Mouse (Mus musculus): Measurements from ENCODE around the gene Zpbp2. TPM values are rescaled to one million over a fixed set of nuclear protein-coding genes. Genes with fewer than 3 reads are reported as not detected.

Gene Zpbp2
- polyA plus RNA-seq, 1 experiment from 2014 or later, result 0.57 TPM

DNA sequence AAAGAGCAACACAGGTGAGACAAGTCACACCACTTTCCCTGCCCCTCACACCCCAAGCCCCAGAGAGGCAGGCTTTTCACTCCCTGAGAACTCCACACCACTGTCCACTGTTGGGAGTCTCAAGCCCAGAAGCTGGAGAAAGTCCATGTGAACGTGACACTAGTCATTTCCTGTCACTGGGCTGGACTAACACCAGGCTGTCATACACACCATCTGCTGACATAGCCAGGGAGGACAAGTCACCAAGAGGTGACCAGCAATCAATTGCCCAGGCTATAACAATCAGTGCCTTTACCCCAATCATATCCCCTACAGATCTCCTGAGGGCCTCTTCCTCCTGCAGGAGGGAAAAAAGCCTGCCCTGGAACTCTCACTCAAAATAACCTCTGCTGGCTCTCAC is 33.2 kb downstream of the Zpbp2 start:
- Histone ChIP-seq H3K9ac (no peak overlapping the region), H3K27ac (ENCODE audit: low read depth) (no peak overlapping the region), H3K36me3 (ENCODE audit: insufficient read depth) (peaks cover 30% of the 10 kb centered on the region), H3K9me3 (ENCODE audit: low read depth, low read length) (no peaks in the 10 kb centered on the region), H3K27me3 (ENCODE audit: insufficient read depth, low read length) (no peaks in the 10 kb centered on the region), H3K4me3 (ENCODE audit: low read depth, low read length) (no peak overlapping the region), H3K4me1 (ENCODE audit: insufficient read depth) (peaks cover 6% of the 10 kb centered on the region), H3K4me2 (no peak overlapping the region)
- DNase-seq (no peak), ATAC-seq (ENCODE audit: insufficient read depth) (no peak)
- WGBS, result 53% methylated on average over 1 of the region's 1 CpGs
- no peak for TF ChIP-seq CTCF (IDR thresholded peaks at IDR 0.05; ENCODE audit: low read depth)

DNA sequence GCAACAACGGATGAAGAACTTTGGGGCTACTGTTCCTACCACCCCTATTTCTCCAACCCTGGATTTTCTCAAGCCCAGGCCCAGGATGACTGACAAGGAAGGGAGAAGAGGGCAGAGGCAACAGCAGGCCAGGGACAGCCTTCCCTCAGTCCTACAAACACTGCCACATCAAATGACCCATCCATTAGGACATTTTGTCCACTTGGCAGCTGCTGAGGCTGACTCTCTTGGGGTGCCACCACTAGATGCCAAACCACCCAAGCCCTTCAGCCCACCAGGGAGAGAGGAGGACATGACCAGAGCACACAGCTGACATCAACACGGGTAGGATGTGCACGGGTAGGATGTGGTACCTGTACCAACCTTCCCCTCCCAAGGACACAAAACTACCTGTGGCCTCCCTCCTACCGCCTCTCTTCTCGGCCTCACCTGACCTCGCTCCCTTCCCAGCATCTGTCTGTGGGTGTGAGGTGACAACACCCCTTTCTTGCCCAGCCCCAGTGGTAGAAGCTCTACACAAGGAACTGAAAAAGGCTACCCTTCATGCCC is 33.8 kb downstream of the Zpbp2 start:
- no peak overlapping the region for H3K4me3 ChIP-seq (ENCODE audit: low read depth, low read length)
- H3K9ac ChIP-seq, result no peak overlapping the region
- 83% methylated on average over 6 of the region's 6 CpGs for WGBS

DNA sequence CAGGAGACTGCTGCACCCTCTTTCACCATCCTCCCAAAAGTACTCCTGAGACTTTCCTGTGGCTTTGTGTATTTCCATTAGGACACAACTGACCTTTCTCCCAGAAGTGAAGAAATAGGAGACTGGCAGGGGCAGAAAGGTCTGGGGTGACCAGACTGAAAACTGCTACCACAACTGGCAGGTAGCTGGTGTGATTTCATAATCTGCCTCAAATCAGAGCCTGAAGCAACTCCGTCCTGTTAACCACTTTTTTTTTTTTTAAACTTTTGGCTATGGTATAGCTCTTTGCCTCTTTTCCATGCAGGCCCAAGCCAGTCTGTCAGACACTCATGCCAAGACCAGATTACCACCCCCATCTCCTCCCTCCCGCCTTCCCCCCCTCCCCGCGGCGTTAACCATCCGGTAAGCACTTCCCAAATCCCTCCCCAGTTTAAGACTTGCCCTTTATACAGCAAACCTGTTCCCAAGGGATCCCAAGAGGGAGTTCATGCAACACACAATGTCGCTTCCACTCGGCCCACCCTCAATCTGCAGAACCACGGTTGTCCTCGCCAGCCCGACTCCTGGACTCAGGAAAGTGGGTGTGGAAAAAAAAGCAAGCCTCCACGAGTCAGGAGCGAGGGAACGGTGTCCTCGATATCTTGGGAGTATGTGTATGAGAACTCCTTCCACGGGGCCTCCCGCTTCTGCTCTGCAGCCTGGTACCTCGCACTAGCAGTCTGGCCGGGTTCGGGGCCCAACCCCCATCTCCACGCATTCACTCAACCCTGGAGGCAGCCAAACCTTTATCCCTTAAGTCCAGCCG is 35.4 kb downstream of the Zpbp2 start:
- DNase-seq, result no peak
- peak; percentile 28; the same call in 1 of the 2 replicates for ATAC-seq (ENCODE audit: insufficient read depth)

More for the DNA sequence above, 33.8 kb downstream of the Zpbp2 start:
- Histone ChIP-seq H3K27ac (ENCODE audit: low read depth) (no peak overlapping the region), H3K36me3 (ENCODE audit: insufficient read depth) (peaks cover 30% of the 10 kb centered on the region), H3K9me3 (ENCODE audit: low read depth, low read length) (no peaks in the 10 kb centered on the region), H3K4me1 (ENCODE audit: insufficient read depth) (peaks cover 6% of the 10 kb centered on the region), H3K27me3 (ENCODE audit: insufficient read depth, low read length) (no peaks in the 10 kb centered on the region), H3K4me2 (peak overlapping the region; percentile 86; the same call in 1 of the 2 replicates)
- ATAC-seq (ENCODE audit: insufficient read depth), result no peak
- DNase-seq, result no peak
- TF ChIP-seq CTCF (IDR thresholded peaks at IDR 0.05; ENCODE audit: low read depth), result no peak

DNA sequence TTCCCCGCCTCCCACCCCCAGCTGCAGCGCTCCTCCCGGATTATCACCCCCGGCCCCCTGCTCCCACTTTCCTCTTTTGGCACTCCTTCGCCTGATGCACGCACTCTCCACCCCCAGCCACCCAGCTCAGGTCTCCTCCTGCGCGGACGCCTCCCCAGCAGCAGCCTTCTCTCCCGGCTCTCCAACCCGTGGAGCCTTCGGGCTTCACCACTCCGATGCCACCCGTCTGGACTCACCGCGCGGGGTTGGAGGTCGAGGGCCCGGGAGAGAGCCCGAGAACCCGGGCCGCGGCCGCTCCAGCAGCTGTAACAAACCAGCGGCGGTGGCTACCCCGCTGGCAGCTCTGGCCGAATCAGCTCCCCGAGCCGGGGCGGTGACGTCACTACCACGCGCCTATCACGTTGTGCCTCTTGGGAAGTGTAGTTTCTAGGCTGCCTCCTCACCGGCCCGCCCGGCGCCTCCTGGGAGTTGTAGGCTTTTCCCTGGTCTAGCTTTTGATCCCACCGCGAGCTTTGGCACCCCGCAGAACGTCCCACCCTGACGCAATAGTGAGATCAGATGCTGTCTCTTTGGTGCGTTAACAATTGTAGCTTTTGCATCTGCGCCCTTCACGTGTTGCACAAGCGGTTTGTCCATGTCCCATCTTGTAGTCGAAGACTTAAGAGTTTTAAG is 36.1 kb downstream of the Zpbp2 start, which contains the start of gene Ormdl3:
TSS of gene Ormdl3 (minus strand) at position 477 of the 672 bp plus-strand sequence.
- under 1% methylated on average over 49 of the region's 49 CpGs for WGBS
- peak; percentile 92 for ATAC-seq (ENCODE audit: insufficient read depth)
- peak within 1 kb of the TSS; percentile 91 for H3K4me3 ChIP-seq (ENCODE audit: low read depth, low read length)

More for the DNA sequence above, 35.4 kb downstream of the Zpbp2 start:
- Histone ChIP-seq H3K4me3 (ENCODE audit: low read depth, low read length) (peak overlapping the region; percentile 91), H3K27me3 (ENCODE audit: insufficient read depth, low read length) (no peaks in the 10 kb centered on the region), H3K9ac (peak overlapping the region; percentile 82), H3K36me3 (ENCODE audit: insufficient read depth) (peaks cover 27% of the 10 kb centered on the region), H3K9me3 (ENCODE audit: low read depth, low read length) (no peaks in the 10 kb centered on the region), H3K27ac (ENCODE audit: low read depth) (peak overlapping the region; percentile 89), H3K4me1 (ENCODE audit: insufficient read depth) (peaks cover 9% of the 10 kb centered on the region), H3K4me2 (peak overlapping the region; percentile 86)
- no peak for TF ChIP-seq CTCF (IDR thresholded peaks at IDR 0.05; ENCODE audit: low read depth)
- WGBS, result 1% methylated on average over 22 of the region's 22 CpGs

DNA sequence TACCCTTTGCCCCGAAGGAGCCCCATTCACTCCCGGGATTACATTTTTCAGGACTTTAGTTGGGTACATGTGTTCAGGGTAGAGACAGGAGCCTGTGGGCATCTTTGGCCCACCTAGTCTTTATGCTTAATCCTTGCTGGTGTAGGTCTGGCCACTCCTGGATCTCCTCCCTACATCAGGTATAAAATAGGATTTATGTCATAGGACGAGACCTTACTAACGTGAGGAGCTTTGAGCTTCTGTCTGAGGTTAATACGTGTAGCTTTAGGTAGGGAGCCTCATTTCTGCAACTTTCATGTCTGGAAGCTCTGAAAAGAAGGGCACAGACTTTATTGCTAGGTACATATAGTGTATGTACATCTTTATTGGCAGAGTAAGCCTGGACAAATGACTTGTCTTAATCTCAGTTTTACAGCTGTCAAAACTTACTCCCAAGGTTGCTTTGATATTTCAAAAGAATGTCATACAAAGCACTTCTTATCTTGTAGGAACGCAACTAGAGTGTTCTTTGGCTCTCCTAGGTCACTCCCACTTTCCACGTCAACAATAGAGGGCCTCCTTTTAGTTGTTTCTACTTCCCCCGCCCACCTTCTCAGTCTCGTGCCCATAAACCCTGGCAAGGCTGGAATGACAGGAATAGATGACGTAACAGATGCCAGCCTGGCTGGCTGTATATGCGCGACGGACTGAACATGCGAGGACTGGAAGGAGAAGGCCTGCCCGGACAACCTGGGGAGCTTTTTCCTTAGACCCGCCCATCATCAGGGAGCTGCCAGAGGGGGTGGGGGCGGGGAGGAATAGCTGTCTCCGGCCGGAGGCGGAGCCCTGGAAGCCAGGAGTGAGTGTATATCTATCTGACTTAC is 37.0 kb downstream of the Zpbp2 start:
- WGBS, result 3% methylated on average over 20 of the region's 20 CpGs
- peaks cover 9% of the 10 kb centered on the region for H3K4me1 ChIP-seq (ENCODE audit: insufficient read depth)

More for the DNA sequence above, 36.1 kb downstream of the Zpbp2 start, which contains the start of gene Ormdl3:
- peaks cover 9% of the 10 kb centered on the region for H3K4me1 ChIP-seq (ENCODE audit: insufficient read depth)
- H3K27me3 ChIP-seq (ENCODE audit: insufficient read depth, low read length), result no peaks in the 10 kb centered on the region; the same call in 1 of the 2 replicates
- H3K27ac ChIP-seq (ENCODE audit: low read depth), result peak within 1 kb of the TSS; percentile 89
- H3K9ac ChIP-seq, result peak within 1 kb of the TSS; percentile 82
- peak within 1 kb of the TSS; percentile 86 for H3K4me2 ChIP-seq
- TF ChIP-seq CTCF (IDR thresholded peaks at IDR 0.05; ENCODE audit: low read depth), result no peak
- peaks cover 20% of the 10 kb centered on the region for H3K36me3 ChIP-seq (ENCODE audit: insufficient read depth)
- no peaks in the 10 kb centered on the region for H3K9me3 ChIP-seq (ENCODE audit: low read depth, low read length)
- DNase-seq, result peak; percentile 100

DNA sequence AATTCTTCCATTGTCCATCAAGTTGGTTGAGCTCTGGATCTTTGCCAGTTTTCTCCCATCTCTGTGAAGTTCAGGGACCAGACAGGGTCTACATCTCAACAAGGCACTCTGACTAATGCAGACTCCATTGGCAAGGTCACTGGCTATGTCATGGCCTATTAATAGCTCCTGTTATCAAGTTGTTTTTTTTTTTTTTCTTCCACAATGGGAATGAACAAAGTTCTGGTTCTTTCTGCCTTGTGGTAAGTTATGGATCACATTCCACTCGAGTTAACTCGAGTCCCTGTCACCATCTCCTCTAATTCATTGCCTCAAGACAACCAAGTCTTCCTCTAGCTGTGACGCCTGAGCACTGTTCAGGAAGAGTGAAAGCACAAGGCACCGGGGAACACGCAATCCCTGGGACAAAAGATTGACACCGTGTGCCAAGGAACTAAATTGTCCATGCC is 38.0 kb downstream of the Zpbp2 start:
- Histone ChIP-seq H3K4me3 (ENCODE audit: low read depth, low read length) (no peak overlapping the region), H3K4me2 (peak overlapping the region; percentile 86), H3K27ac (ENCODE audit: low read depth) (peak overlapping the region; percentile 89), H3K9me3 (ENCODE audit: low read depth, low read length) (no peaks in the 10 kb centered on the region), H3K36me3 (ENCODE audit: insufficient read depth) (0 out of 2 replicates have a peak, but pooled peaks cover 2% of the 10 kb centered on the region), H3K27me3 (ENCODE audit: insufficient read depth, low read length) (peaks cover 6% of the 10 kb centered on the region), H3K9ac (no peak overlapping the region), H3K4me1 (ENCODE audit: insufficient read depth) (peaks cover 9% of the 10 kb centered on the region)
- DNase-seq, result peak; percentile 68
- TF ChIP-seq CTCF (IDR thresholded peaks at IDR 0.05; ENCODE audit: low read depth), result no peak
- WGBS, result 53% methylated on average over 6 of the region's 6 CpGs
- ATAC-seq (ENCODE audit: insufficient read depth), result no peak

More for the DNA sequence above, 37.0 kb downstream of the Zpbp2 start:
- peak; percentile 72 for ATAC-seq (ENCODE audit: insufficient read depth)
- DNase-seq, result peak; percentile 88
- peak overlapping the region; percentile 91 for H3K4me3 ChIP-seq (ENCODE audit: low read depth, low read length)
- peaks cover 6% of the 10 kb centered on the region for H3K27me3 ChIP-seq (ENCODE audit: insufficient read depth, low read length)
- H3K9ac ChIP-seq, result peak overlapping the region; percentile 51
- TF ChIP-seq CTCF (IDR thresholded peaks at IDR 0.05; ENCODE audit: low read depth), result no peak
- peaks cover 11% of the 10 kb centered on the region for H3K36me3 ChIP-seq (ENCODE audit: insufficient read depth)
- no peaks in the 10 kb centered on the region for H3K9me3 ChIP-seq (ENCODE audit: low read depth, low read length)
- H3K4me2 ChIP-seq, result peak overlapping the region; percentile 86
- H3K27ac ChIP-seq (ENCODE audit: low read depth), result peak overlapping the region; percentile 89
